Mouse (Mus musculus) MEL (cell line): ENCODE results near the gene Klhl36.

Source experiments
- CTCF ChIP-seq, 3 experiments: IDR thresholded peaks in 2 of 3; conservative IDR thresholded peaks in 1 of 3; 2 replicates each; pipeline ENCODE4 v1.5.1; 2011 to 2012; ENCODE audit warnings: low read length in 3 of 3, low read depth in 2 of 3, mild to moderate bottlenecking in 2 of 3, improper control_type of control experiment in 1 of 3, inconsistent platforms in 1 of 3, mixed read lengths in 1 of 3, moderate library complexity in 1 of 3; ENCODE audit not compliant: control insufficient read depth in 1 of 3, insufficient read depth in 1 of 3, poor library complexity in 1 of 3, severe bottlenecking in 1 of 3
- EP300 ChIP-seq, 2 experiments: IDR thresholded peaks; 2 replicates each; pipeline ENCODE4 v1.6.1; 2011; ENCODE audit warnings: improper control_type of control experiment in 2 of 2, low read length in 2 of 2, low read depth in 1 of 2, mild to moderate bottlenecking in 1 of 2
- GATA1 ChIP-seq: IDR thresholded peaks from 2 replicates; pipeline ENCODE4 v1.6.1; 2011; ENCODE audit warnings: low read depth, low read length, improper control_type of control experiment
- HCFC1 ChIP-seq: IDR thresholded peaks from 2 replicates; pipeline ENCODE4 v1.6.1; 2012; ENCODE audit warnings: low read depth, mild to moderate bottlenecking, inconsistent platforms, low read length, improper control_type of control experiment, moderate library complexity
- MAFK ChIP-seq: IDR thresholded peaks from 2 replicates; pipeline ENCODE4 v1.6.1; 2011; ENCODE audit warnings: low read depth, mild to moderate bottlenecking, low read length, improper control_type of control experiment, borderline replicate concordance
- MAZ ChIP-seq: IDR thresholded peaks from 2 replicates; pipeline ENCODE4 v1.6.1; 2012; ENCODE audit warnings: low read depth, mild to moderate bottlenecking, inconsistent platforms, low read length, improper control_type of control experiment
- MXI1 ChIP-seq: IDR thresholded peaks from 2 replicates; pipeline ENCODE4 v1.6.1; 2011; ENCODE audit warnings: mild to moderate bottlenecking, low read depth, low read length, improper control_type of control experiment
- NELFE ChIP-seq: IDR thresholded peaks from 2 replicates; pipeline ENCODE4 v1.6.1; 2011; ENCODE audit warnings: low read depth, low read length, improper control_type of control experiment
- NRF1 ChIP-seq: IDR thresholded peaks from 2 replicates; pipeline ENCODE4 v1.6.1; 2014; ENCODE audit warnings: low read depth, mild to moderate bottlenecking, inconsistent platforms, low read length, improper control_type of control experiment, moderate library complexity; ENCODE audit not compliant: poor library complexity, insufficient read depth, severe bottlenecking
- POLR2A ChIP-seq, 2 experiments: IDR thresholded peaks; 2 replicates each; pipeline ENCODE4 v1.6.1; 2011 to 2012; ENCODE audit warnings: low read length in 2 of 2, mild to moderate bottlenecking in 2 of 2, control low read depth in 1 of 2, improper control_type of control experiment in 1 of 2, low read depth in 1 of 2, moderate library complexity in 1 of 2; ENCODE audit not compliant: control insufficient read depth in 1 of 2, insufficient read depth in 1 of 2, poor library complexity in 1 of 2
- POLR2AphosphoS2 ChIP-seq: IDR thresholded peaks from 2 replicates; pipeline ENCODE4 v1.6.1; 2011; ENCODE audit warnings: low read length, improper control_type of control experiment
- RCOR1 ChIP-seq: IDR thresholded peaks from 2 replicates; pipeline ENCODE4 v1.6.1; 2012; ENCODE audit warnings: low read depth, mild to moderate bottlenecking, inconsistent platforms, low read length, improper control_type of control experiment
- USF1 ChIP-seq: IDR thresholded peaks from 2 replicates; pipeline ENCODE4 v1.6.1; 2014; ENCODE audit warnings: low read depth, mild to moderate bottlenecking, inconsistent platforms, low read length, improper control_type of control experiment, moderate library complexity
- ZNF384 ChIP-seq: IDR thresholded peaks from 2 replicates; pipeline ENCODE4 v1.6.1; 2012; ENCODE audit warnings: low read depth, mild to moderate bottlenecking, inconsistent platforms, low read length, improper control_type of control experiment

GRCm38 (mm10) chr8:119897069-119897468, 35.0 kb downstream of the Klhl36 start:
- no peak for TF ChIP-seq POLR2A (IDR thresholded peaks at IDR 0.05; ENCODE audit: control insufficient read depth in 1 of 2, insufficient read depth in 1 of 2, low read depth in 1 of 2, low read length in 2 of 2, poor library complexity in 1 of 2)
- TF ChIP-seq RCOR1, result no peak
- no peak for TF ChIP-seq ZNF384
- TF ChIP-seq CTCF (IDR thresholded peaks at IDR 0.05 in 2 of 3, conservative IDR thresholded peaks at IDR 0.05 in 1 of 3; ENCODE audit: control insufficient read depth in 1 of 3, insufficient read depth in 1 of 3, low read depth in 2 of 3, low read length in 3 of 3, poor library complexity in 1 of 3, severe bottlenecking in 1 of 3), result no peak
- no peak for TF ChIP-seq MAZ
- no peak for TF ChIP-seq MAFK
- TF ChIP-seq MXI1, result no peak
- no peak for TF ChIP-seq NELFE
- no peak for TF ChIP-seq HCFC1
- no peak for TF ChIP-seq NRF1
- no peak for TF ChIP-seq GATA1
- TF ChIP-seq POLR2AphosphoS2, result no peak
- TF ChIP-seq EP300 (IDR thresholded peaks at IDR 0.05; ENCODE audit: low read depth in 1 of 2, low read length in 2 of 2), result no peak
- TF ChIP-seq USF1, result no peak
